Mouse (Mus musculus) liver, embryonic 14.5 days (tissue): ENCODE measurements around the gene Ntm.

Experiments used
- CTCF ChIP-seq: IDR thresholded peaks from 2 replicates; pipeline ENCODE4 v1.5.1; 2016; ENCODE audit warnings: antibody characterized with exemption, low read depth, control low read depth
- EP300 ChIP-seq: IDR thresholded peaks from 2 replicates; pipeline ENCODE4 v1.6.1; 2016; ENCODE audit warnings: antibody characterized with exemption, low read depth

- no peak for TF ChIP-seq CTCF
- no peak for TF ChIP-seq EP300
Measured at GRCm38 (mm10) chr9:29220493-29220892, 742.4 kb downstream of the Ntm start.
